Mouse (Mus musculus) left cerebral cortex, postnatal 25 days (tissue): ENCODE measurements at regions not wholly inside any gene's neighbourhood (a gene's known extent, or its start where the extent isn't known, plus 50 kb on each side); places are given as distances from the start of the nearest gene placed in this dataset.
"Not testable (repeated sequence)": the region's sequence is repeated elsewhere in the genome, so short reads cannot be mapped to it uniquely, and the experiment has no call there.

Experiments
- DNase-seq, 2 experiments: peaks; one replicate each; pipeline ENCODE4 v3.0.0; 2022; ENCODE audit warnings: low spot score in 2 of 2, mixed read lengths in 1 of 2
- intact Hi-C: fragments of 180-260 bp; cut with DNase I; formaldehyde crosslinking; loops from one replicate; pipeline ENCODE4 v1.15.1; 2025

DNA sequence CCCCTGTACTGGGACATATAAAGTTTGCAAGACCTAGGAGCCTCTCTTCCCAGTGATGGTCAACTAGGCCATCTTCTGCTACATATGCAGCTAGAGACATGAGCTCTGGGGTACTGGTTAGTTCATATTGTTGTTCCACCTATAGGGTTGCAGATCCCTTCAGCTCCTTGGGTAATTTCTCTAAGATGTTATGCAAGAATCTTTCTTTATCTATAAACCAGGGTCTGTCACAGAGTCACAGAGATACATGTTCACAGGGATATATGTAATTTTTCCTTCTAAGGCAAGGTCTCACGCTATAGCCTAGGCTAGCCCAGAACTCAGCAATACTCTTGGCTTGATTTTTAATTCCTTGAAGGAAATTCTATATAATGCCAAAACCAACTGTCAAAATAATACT is 56.9 kb downstream of the Zfp36l1 start:
- DNase-seq, intact Hi-C loops: not testable (repeated sequence)

DNA sequence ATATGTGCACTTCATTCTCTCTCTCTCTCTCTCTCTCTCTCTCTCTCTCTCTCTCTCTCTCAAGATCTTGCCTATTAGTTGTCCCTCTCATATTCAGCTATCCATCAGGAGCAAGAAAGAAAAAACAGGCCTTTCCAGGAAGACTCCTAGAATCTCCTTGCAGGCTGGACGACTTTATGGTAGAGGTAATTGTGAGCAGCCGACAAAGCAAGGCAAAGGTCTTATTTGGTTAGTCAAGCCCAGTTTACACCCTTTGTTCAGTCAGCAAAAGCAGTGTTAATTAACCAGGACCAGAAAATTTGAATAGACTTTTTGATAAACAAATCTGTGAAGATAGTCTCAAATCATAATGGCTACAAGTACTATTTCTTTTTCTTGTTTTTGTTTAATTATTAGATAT is 57.4 kb downstream of the Zfp36l1 start:
- intact Hi-C loops, result no loop called here
- DNase-seq, result no peak

- DNase-seq, result no peak
- intact Hi-C loops, result no loop called here
Measured at GRCm38 (mm10) chr12:80054655-80055037, 58.2 kb downstream of the Zfp36l1 start.

DNA sequence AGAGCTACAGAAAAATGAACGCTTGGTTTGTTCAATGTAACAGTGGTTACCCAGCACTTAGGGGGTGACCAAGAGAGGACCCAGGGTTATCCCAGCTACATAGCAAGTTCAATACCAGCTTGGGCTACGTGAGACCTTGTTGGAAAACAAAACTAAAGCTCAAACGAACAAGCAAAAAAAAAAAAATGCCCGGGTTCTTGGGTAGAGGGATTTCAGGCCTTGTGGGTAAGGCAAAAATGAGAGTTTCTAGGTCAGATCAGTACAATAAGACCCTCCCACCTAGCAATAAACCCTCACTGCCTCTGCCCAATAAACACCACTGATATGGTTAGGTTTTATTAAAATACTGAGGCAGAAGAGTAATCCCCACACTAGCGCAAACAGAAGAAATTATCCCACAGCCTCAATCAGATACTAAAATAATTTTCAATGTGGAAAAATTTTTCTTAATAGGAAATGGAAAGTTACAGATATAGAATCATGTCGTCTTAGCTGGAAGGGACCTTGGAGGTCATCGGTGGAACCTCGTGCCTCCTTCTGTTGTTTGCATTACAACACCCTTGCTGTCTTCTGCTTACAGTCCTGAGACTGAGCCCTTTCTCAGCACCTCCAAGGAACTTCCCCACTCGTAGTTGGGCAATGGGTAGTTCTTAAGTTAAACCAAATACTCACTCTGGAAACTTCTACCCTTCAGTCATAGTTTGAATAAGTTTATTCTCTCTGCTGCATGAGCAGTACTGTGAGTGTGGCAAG is 58.7 kb downstream of the Zfp36l1 start:
- DNase-seq, result no peak
- intact Hi-C loops, result no loop called here

- DNase-seq, result no peak
- intact Hi-C loops, result no loop called here
Measured at GRCm38 (mm10) chr12:80048215-80048979, 64.4 kb downstream of the Zfp36l1 start.

DNA sequence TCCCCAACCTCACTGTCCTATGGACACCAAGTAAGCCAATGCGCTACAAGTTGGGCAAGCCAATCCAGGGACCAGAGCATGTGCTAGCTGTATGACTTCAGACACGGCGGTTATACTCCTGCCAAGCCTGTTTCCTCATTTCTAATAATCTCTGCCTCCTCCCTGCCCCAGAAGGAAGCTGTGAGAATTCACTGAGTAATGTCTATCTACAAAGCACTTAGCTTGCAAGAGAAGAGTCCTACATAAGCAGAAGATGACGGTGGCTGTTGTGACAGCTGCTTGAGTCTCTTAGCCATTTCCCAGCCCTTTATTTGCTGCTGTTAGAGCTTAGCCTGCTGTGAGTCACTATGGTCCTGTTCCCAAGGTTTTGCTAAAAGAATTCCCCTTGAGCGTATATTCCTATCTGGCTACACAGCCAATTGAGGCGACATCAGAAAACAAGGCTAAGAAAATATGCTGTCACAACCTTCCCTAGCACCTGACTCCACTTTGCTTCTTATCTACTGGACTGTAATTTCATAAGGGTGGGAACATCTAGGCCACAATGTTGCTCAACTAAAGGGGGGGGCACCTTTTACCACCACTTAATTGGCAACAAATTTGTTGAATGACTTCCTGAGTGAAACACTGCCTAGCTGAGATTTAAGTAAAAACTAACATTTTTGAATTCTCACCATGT is 66.0 kb downstream of the Zfp36l1 start:
- peak; percentile 6 to 28 for DNase-seq
- intact Hi-C loops, result no loop called here

DNA sequence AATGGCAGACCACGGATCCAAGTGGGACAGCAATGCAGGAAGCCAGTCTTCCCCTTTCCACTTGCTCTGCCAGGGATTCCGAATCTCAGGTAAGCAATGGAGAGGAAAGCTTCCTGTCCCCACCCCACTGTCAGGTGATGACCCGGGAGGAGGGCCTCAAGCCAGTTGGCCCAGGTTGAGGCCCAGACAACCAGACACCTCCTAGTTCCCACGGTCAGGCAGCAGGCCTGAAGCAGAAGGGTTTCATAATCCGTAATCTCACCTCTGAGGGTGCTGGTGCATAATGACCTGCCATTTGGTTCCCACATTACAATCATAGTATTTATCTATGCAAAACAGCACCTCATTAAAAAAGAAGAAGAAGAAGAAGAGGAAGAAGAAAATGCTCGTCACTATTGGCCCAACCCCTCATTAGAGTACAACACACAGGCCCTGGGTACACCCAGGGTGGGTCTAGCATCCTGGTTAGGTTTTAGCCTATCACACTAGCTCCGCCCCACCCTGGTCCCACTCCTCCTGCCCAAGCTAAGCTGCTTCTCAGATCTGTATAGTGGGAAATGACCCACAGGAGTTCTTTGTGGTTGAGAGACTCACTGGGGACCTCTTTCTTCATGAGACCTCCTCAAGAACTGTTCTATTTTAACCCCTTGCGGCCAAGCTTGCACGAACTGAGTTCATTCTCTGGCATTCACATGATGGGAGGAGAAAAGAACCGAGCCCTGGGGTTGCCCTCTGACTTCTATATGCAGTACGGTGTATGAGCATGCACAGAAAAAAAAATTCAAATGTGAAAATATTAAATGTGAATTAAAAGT is 71.1 kb downstream of the Zfp36l1 start:
- DNase-seq, result no peak
- intact Hi-C loops, result no loop called here

- intact Hi-C loops, result no loop called here
- DNase-seq, result no peak
Measured at GRCm38 (mm10) chr12:80041012-80041411, 71.8 kb downstream of the Zfp36l1 start.

- DNase-seq, result no peak
- intact Hi-C loops, result no loop called here
Measured at GRCm38 (mm10) chr12:80040233-80040632, 72.6 kb downstream of the Zfp36l1 start.

DNA sequence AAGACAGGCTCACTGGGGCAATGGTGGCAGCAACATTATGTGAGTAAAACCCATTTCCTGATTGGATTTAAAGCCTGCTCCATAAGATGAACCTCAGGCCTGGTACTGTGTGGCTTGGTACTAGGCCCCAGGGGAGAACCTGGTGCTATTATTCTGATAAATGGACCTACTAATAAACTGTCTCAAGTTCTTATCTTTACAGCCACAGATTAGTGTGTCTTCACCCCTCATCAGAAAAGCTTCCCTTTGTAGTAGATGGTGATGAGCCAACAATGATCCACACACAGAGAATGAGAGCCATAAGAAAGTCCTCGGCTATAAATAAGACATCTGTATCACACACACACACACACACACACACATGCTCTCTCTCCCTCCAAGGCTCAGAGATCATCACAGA is 73.7 kb downstream of the Zfp36l1 start:
- DNase-seq, result no peak
- intact Hi-C loops, result no loop called here

DNA sequence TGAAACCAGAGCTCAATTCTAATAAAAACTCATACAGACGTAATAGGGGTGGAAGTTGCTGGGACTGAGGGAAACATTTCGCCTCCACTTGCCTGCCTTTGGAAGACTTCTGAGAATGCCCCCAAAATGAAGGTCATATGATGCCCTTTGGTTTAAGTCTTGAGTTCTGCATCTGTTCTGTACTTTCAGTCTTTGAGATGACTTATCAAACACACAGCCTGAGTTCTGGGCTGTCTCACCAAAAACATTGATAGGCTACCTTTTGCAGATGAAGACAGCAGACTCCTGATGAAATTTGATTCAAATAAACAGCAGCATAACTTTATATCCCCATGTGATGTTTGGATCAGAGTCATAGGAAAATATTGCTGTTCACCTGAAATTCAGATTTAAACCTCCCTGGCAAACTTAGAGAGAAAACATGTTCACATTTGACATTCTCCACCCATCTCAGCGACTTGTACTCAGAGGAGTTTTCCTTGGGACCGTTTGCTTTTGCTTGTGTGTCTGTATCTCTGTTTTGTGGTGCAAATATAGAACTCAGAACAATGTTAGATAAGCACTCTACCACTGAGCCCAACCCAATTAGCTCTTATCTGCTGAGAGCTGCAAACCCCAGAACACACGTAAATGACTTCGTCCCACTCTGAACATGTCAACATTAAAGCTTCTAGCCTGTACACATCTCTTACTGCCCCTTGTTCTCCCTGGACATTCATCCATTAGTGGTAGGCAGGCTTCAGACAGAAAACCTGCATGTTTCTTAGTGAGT is 77.1 kb downstream of the Zfp36l1 start:
- intact Hi-C loops, result no loop called here
- no peak for DNase-seq

- intact Hi-C loops, result no loop called here
- no peak for DNase-seq
Measured at GRCm38 (mm10) chr12:80034963-80035411, 77.8 kb downstream of the Zfp36l1 start.

DNA sequence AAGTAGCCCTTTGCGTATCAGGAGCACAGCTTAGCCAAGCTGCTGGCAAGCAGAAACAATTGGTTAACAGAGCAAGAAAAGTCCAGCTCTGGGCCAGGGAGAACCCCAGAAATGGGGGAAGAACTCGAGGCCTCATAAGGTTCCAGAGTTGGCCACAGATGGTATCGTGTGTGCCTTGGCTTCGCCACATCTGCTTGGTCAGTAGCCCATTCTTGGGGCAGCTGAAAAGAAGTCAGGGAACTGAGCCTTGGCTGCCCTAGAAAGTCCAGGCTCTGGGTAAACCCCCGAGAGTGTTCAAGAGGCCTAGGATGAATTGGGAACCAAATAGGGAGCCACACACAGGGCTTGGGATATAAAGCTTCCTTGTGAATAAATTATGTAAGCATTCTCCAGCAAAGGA is 78.7 kb downstream of the Zfp36l1 start:
- intact Hi-C loops, result no loop called here
- DNase-seq, result no peak

- no peak for DNase-seq
- intact Hi-C loops, result no loop called here
Measured at GRCm38 (mm10) chr12:80032520-80032919, 80.3 kb downstream of the Zfp36l1 start.

DNA sequence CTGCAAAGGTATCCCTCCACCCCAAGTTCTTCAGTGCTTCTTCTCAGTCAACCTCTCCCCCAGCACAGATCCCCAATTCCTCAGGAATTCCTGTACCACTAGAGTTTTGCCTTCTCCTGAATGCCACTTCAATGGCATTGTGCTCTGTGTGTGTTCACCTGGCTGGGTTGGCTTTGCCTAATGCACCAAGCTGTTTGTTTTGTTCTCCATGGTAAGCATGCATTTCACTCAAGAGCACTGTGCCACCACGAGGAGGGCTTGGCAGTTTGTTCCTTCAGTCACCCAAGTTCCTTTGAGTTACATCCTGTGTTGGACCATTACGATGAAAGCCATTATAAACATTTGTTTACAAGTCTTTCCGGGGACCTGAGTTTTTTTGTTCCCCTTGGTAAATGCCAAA is 84.5 kb downstream of the Zfp36l1 start:
- intact Hi-C loops, result no loop called here
- DNase-seq, result no peak

DNA sequence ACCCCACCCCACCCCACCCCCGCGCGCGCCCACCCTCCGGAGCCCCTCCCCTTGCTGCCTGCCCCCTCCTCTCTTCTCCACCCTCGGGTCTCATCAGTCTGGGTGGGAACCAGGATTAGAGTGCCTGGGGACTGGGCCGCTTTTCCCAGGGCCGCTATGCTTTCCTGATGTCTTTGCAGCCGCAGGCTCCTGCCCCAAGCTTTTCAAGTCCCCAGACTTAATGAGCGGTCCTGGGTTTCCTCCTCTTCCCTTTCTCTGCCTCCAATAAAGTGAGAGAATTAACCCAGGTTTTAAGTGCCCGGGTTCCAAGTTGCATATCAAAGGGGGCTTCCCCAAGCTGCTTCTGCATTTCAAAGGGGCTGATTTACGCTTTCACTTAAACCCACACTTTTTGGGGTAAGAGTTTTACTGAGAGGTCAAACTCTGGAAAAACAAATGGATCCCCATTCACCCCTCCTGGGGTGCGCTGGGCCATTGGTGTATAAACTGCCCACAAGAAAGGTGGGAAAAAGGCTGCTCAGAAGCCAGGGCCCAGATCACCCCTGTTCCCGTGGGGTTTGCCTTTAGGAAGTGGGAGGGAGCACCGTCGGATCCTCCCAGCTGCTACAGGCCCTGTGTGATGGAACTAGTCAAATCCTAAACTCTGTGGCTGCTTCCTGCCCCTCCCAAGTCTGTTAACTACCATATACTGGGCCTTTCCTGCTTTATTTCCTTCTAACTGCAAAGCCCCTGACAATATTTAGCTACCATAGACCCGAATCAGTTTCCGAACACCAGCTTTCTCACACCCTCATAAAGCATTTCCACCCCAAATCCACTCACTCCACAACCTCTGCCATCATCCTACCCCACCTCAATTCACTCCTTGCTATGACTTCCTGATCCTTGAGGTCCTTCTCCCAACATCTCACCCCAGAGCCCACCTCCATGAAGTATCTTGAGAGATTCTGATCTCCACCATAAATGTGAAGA is 89.4 kb downstream of the Zfp36l1 start:
- intact Hi-C loops, result no loop called here
- DNase-seq, result no peak

GRCm38 (mm10) chr12:80022181-80023106 is 90.4 kb downstream of the Zfp36l1 start:
- intact Hi-C loops, result no loop called here
- DNase-seq, result no peak
